Mouse (Mus musculus): ENCODE measurements around the gene 6030468B19Rik.
A peak's percentile ranks its signal among the peaks of the same experiment; 100 is the strongest.

The 6030468B19Rik gene

GRCm38 (mm10) chr11:117790286-117790685 is 7.2 kb upstream of the 6030468B19Rik start:
- TF ChIP-seq NANOG (IDR thresholded peaks at IDR 0.05; ENCODE audit: borderline replicate concordance, low read length) (no peak), POU5F1 (IDR thresholded peaks at IDR 0.05; ENCODE audit: borderline replicate concordance, low read length) (no peak), CTCF (conservative IDR thresholded peaks at IDR 0.05; ENCODE audit: low read length) (peak; percentile 87)
- peaks cover 56% of the 10 kb centered on the region for H3K4me1 ChIP-seq (replicated peaks; ENCODE audit: low read depth, low read length)
- H3K4me3 ChIP-seq (replicated peaks; ENCODE audit: low read length) = peak overlapping the region; percentile 37
- no peaks in the 10 kb centered on the region for H3K27me3 ChIP-seq (ENCODE audit: insufficient read depth, low read length)
- no peaks in the 10 kb centered on the region for H3K9me3 ChIP-seq (ENCODE audit: low read length)
- peaks cover 9% of the 10 kb centered on the region for H3K36me3 ChIP-seq (ENCODE audit: insufficient read depth, low read length)

GRCm38 (mm10) chr11:117790703-117791440 is 6.6 kb upstream of the 6030468B19Rik start:
- H3K36me3 ChIP-seq (ENCODE audit: insufficient read depth, low read length) = peaks cover 5% of the 10 kb centered on the region; the same call in 1 of the 2 replicates
- TF ChIP-seq POU5F1 (IDR thresholded peaks at IDR 0.05; ENCODE audit: borderline replicate concordance, low read length) (no peak), NANOG (IDR thresholded peaks at IDR 0.05; ENCODE audit: borderline replicate concordance, low read length) (no peak), CTCF (conservative IDR thresholded peaks at IDR 0.05; ENCODE audit: low read length) (peak; percentile 27)
- H3K27me3 ChIP-seq (ENCODE audit: insufficient read depth, low read length) = 0 out of 2 replicates have a peak, but pooled peaks cover under 1% of the 10 kb centered on the region
- peak overlapping the region; percentile 53 for H3K4me3 ChIP-seq (replicated peaks; ENCODE audit: low read length)
- no peaks in the 10 kb centered on the region for H3K9me3 ChIP-seq (ENCODE audit: low read length)
- H3K4me1 ChIP-seq (replicated peaks; ENCODE audit: low read depth, low read length) = peaks cover 56% of the 10 kb centered on the region

GRCm38 (mm10) chr11:117791441-117791761 is 6.1 kb upstream of the 6030468B19Rik start:
- TF ChIP-seq NANOG (IDR thresholded peaks at IDR 0.05; ENCODE audit: borderline replicate concordance, low read length) (no peak), CTCF (conservative IDR thresholded peaks at IDR 0.05; ENCODE audit: low read length) (no peak), POU5F1 (IDR thresholded peaks at IDR 0.05; ENCODE audit: borderline replicate concordance, low read length) (no peak)
- H3K4me3 ChIP-seq (replicated peaks; ENCODE audit: low read length) = peak overlapping the region; percentile 53
- no peaks in the 10 kb centered on the region for H3K9me3 ChIP-seq (ENCODE audit: low read length)
- 0 out of 2 replicates have a peak, but pooled peaks cover 6% of the 10 kb centered on the region for H3K27me3 ChIP-seq (ENCODE audit: insufficient read depth, low read length)
- peaks cover 5% of the 10 kb centered on the region; the same call in 1 of the 2 replicates for H3K36me3 ChIP-seq (ENCODE audit: insufficient read depth, low read length)
- H3K4me1 ChIP-seq (replicated peaks; ENCODE audit: low read depth, low read length) = peaks cover 53% of the 10 kb centered on the region

- Histone ChIP-seq H3K27me3 (ENCODE audit: insufficient read depth, low read length) (0 out of 2 replicates have a peak, but pooled peaks cover 7% of the 10 kb centered on the region), H3K4me3 (replicated peaks; ENCODE audit: low read length) (peak overlapping the region; percentile 64), H3K9me3 (ENCODE audit: low read length) (no peaks in the 10 kb centered on the region), H3K4me1 (replicated peaks; ENCODE audit: low read depth, low read length) (peaks cover 55% of the 10 kb centered on the region), H3K36me3 (ENCODE audit: insufficient read depth, low read length) (0 out of 2 replicates have a peak, but pooled peaks cover 3% of the 10 kb centered on the region)
- TF ChIP-seq POU5F1 (IDR thresholded peaks at IDR 0.05; ENCODE audit: borderline replicate concordance, low read length) = no peak
- TF ChIP-seq CTCF (conservative IDR thresholded peaks at IDR 0.05; ENCODE audit: low read length) = no peak
- no peak for TF ChIP-seq NANOG (IDR thresholded peaks at IDR 0.05; ENCODE audit: borderline replicate concordance, low read length)
Measured at GRCm38 (mm10) chr11:117792281-117792888, 5.1 kb upstream of the 6030468B19Rik start.

- Histone ChIP-seq H3K4me3 (replicated peaks; ENCODE audit: low read length) (no peak overlapping the region), H3K9me3 (ENCODE audit: low read length) (no peaks in the 10 kb centered on the region), H3K4me1 (replicated peaks; ENCODE audit: low read depth, low read length) (peaks cover 71% of the 10 kb centered on the region), H3K36me3 (ENCODE audit: insufficient read depth, low read length) (no peaks in the 10 kb centered on the region), H3K27me3 (ENCODE audit: insufficient read depth, low read length) (peaks cover 13% of the 10 kb centered on the region; the same call in 1 of the 2 replicates)
- TF ChIP-seq POU5F1 (IDR thresholded peaks at IDR 0.05; ENCODE audit: borderline replicate concordance, low read length) = no peak
- no peak for TF ChIP-seq CTCF (conservative IDR thresholded peaks at IDR 0.05; ENCODE audit: low read length)
- TF ChIP-seq NANOG (IDR thresholded peaks at IDR 0.05; ENCODE audit: borderline replicate concordance, low read length) = no peak
Measured at GRCm38 (mm10) chr11:117794035-117794551, 3.4 kb upstream of the 6030468B19Rik start.

GRCm38 (mm10) chr11:117796954-117797353 is 506 bp upstream of the 6030468B19Rik start:
- Histone ChIP-seq H3K4me1 (replicated peaks; ENCODE audit: low read depth, low read length) (peaks cover 50% of the 10 kb centered on the region), H3K27me3 (ENCODE audit: insufficient read depth, low read length) (peaks cover 16% of the 10 kb centered on the region; the same call in 1 of the 2 replicates), H3K9me3 (ENCODE audit: low read length) (no peaks in the 10 kb centered on the region), H3K36me3 (ENCODE audit: insufficient read depth, low read length) (no peaks in the 10 kb centered on the region), H3K4me3 (replicated peaks; ENCODE audit: low read length) (no peak overlapping the region)
- TF ChIP-seq POU5F1 (IDR thresholded peaks at IDR 0.05; ENCODE audit: borderline replicate concordance, low read length) (no peak), NANOG (IDR thresholded peaks at IDR 0.05; ENCODE audit: borderline replicate concordance, low read length) (no peak), CTCF (conservative IDR thresholded peaks at IDR 0.05; ENCODE audit: low read length) (no peak)

- peaks cover 40% of the 10 kb centered on the region for H3K4me1 ChIP-seq (replicated peaks; ENCODE audit: low read depth, low read length)
- H3K27me3 ChIP-seq (ENCODE audit: insufficient read depth, low read length) = peaks cover 16% of the 10 kb centered on the region
- no peak overlapping the region for H3K4me3 ChIP-seq (replicated peaks; ENCODE audit: low read length)
- no peaks in the 10 kb centered on the region for H3K36me3 ChIP-seq (ENCODE audit: insufficient read depth, low read length)
- no peaks in the 10 kb centered on the region for H3K9me3 ChIP-seq (ENCODE audit: low read length)
- TF ChIP-seq NANOG (IDR thresholded peaks at IDR 0.05; ENCODE audit: borderline replicate concordance, low read length) = no peak
- no peak for TF ChIP-seq CTCF (conservative IDR thresholded peaks at IDR 0.05; ENCODE audit: low read length)
- no peak for TF ChIP-seq POU5F1 (IDR thresholded peaks at IDR 0.05; ENCODE audit: borderline replicate concordance, low read length)
Measured at GRCm38 (mm10) chr11:117798160-117798541, 691 bp downstream of the 6030468B19Rik start.

- Histone ChIP-seq H3K9me3 (ENCODE audit: low read length) (no peaks in the 10 kb centered on the region), H3K36me3 (ENCODE audit: insufficient read depth, low read length) (no peaks in the 10 kb centered on the region), H3K4me3 (replicated peaks; ENCODE audit: low read length) (no peak overlapping the region), H3K27me3 (ENCODE audit: insufficient read depth, low read length) (peaks cover 19% of the 10 kb centered on the region), H3K4me1 (replicated peaks; ENCODE audit: low read depth, low read length) (peaks cover 34% of the 10 kb centered on the region)
- TF ChIP-seq CTCF (conservative IDR thresholded peaks at IDR 0.05; ENCODE audit: low read length) = no peak
- no peak for TF ChIP-seq POU5F1 (IDR thresholded peaks at IDR 0.05; ENCODE audit: borderline replicate concordance, low read length)
- no peak for TF ChIP-seq NANOG (IDR thresholded peaks at IDR 0.05; ENCODE audit: borderline replicate concordance, low read length)
Measured at GRCm38 (mm10) chr11:117799174-117799573, 1.7 kb downstream of the 6030468B19Rik start.
